Mouse (Mus musculus): ENCODE measurements around the gene Ndufb6. TPM values are rescaled to one million over a fixed set of nuclear protein-coding genes. Genes with fewer than 3 reads are reported as not detected.
"Not testable (repeated sequence)": the region's sequence is repeated elsewhere in the genome, so short reads cannot be mapped to it uniquely, and the experiment has no call there.

The Ndufb6 gene
- polyA plus RNA-seq, 1 experiment from 2014 or later = 276 TPM

- H3K4me1 ChIP-seq (replicated peaks; ENCODE audit: control insufficient read depth, insufficient read depth, low read length) = no peaks in the 10 kb centered on the region; the same call in 1 of the 2 replicates
- H3K27me3 ChIP-seq (replicated peaks; ENCODE audit: control insufficient read depth, insufficient read depth, low read length) = no peaks in the 10 kb centered on the region
- no peak overlapping the region for H3K9ac ChIP-seq (replicated peaks; ENCODE audit: low read depth, low read length)
- peak overlapping the region; percentile 28 for H3K4me2 ChIP-seq (ENCODE audit: low read length)
- no peak overlapping the region for H3K27ac ChIP-seq (ENCODE audit: low read length)
- no peaks in the 10 kb centered on the region for H3K9me3 ChIP-seq (ENCODE audit: control insufficient read depth, low read length)
- no peaks in the 10 kb centered on the region for H3K36me3 ChIP-seq (ENCODE audit: control insufficient read depth, insufficient read depth)
- peak; percentile 87 for ATAC-seq
- 12% methylated on average over 16 of the region's 16 CpGs for WGBS
- no peak overlapping the region for H3K4me3 ChIP-seq (replicated peaks; ENCODE audit: low read length)
Measured at GRCm38 (mm10) chr4:40301076-40301789, 22.0 kb upstream of the Ndufb6 start.

- WGBS = 72% methylated on average over 5 of the region's 5 CpGs
- no peak for ATAC-seq
- Histone ChIP-seq H3K36me3 (ENCODE audit: control insufficient read depth, insufficient read depth) (no peaks in the 10 kb centered on the region), H3K4me1 (replicated peaks; ENCODE audit: control insufficient read depth, insufficient read depth, low read length) (no peaks in the 10 kb centered on the region; the same call in 1 of the 2 replicates), H3K9me3 (ENCODE audit: control insufficient read depth, low read length) (no peaks in the 10 kb centered on the region), H3K4me3 (replicated peaks; ENCODE audit: low read length) (no peak overlapping the region), H3K27me3 (replicated peaks; ENCODE audit: control insufficient read depth, insufficient read depth, low read length) (no peaks in the 10 kb centered on the region), H3K27ac (ENCODE audit: low read length) (no peak overlapping the region), H3K4me2 (ENCODE audit: low read length) (no peak overlapping the region), H3K9ac (replicated peaks; ENCODE audit: low read depth, low read length) (no peak overlapping the region)
Measured at GRCm38 (mm10) chr4:40299169-40299568, 19.9 kb upstream of the Ndufb6 start.

DNA sequence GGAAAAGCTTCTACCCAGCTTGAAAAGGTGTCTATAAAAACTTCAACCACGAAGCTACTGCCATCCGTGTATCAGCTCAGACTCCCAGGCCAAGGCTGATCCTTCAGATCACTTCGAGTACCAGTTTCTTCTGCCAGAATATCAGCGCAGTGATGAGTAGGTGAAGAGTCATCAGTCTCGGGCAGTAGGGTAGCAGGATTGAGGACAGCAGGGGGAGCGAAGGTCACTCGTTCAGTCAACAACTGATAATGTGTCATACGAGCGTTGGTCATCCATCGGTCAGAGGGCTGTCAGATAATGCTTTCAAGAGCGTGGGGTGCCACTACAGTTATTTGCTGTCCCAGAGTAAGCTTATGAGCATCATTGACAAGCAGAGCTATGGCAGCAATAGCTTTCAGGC lies 12.3 kb upstream of the Ndufb6 start:
- H3K36me3 ChIP-seq (ENCODE audit: control insufficient read depth, insufficient read depth); H3K27me3 ChIP-seq (replicated peaks; ENCODE audit: control insufficient read depth, insufficient read depth, low read length); H3K4me1 ChIP-seq (replicated peaks; ENCODE audit: control insufficient read depth, insufficient read depth, low read length); H3K4me2 ChIP-seq (ENCODE audit: low read length); ATAC-seq; H3K9me3 ChIP-seq (ENCODE audit: control insufficient read depth, low read length); H3K4me3 ChIP-seq (replicated peaks; ENCODE audit: low read length); H3K9ac ChIP-seq (replicated peaks; ENCODE audit: low read depth, low read length); H3K27ac ChIP-seq (ENCODE audit: low read length): not testable (repeated sequence)
- 95% methylated on average over 11 of the region's 11 CpGs for WGBS

DNA sequence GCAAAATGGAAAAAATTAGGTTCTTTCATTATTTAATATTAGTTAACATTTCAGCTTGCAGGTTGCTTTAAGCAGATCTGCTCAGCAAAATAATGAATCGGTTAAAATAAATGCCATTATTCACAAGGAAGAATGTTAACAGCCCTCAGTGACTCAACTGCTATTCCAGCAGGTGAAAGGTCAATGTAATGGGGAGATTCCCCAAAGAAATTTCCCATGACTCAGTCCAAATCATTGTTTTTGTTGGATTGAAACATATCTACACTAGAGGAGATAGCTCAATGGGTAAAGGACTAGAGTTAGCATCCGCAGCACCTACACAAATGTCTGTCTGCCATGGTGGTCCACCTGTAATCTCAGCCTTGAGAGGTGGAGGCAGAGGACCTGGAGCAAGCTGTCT lies 9.8 kb upstream of the Ndufb6 start:
- no peak overlapping the region for H3K4me2 ChIP-seq (ENCODE audit: low read length)
- WGBS = 91% methylated on average over 2 of the region's 2 CpGs
- H3K36me3 ChIP-seq (ENCODE audit: control insufficient read depth, insufficient read depth) = no peaks in the 10 kb centered on the region
- no peak overlapping the region for H3K27ac ChIP-seq (ENCODE audit: low read length)
- no peak overlapping the region for H3K4me3 ChIP-seq (replicated peaks; ENCODE audit: low read length)
- no peaks in the 10 kb centered on the region for H3K27me3 ChIP-seq (replicated peaks; ENCODE audit: control insufficient read depth, insufficient read depth, low read length)
- H3K4me1 ChIP-seq (replicated peaks; ENCODE audit: control insufficient read depth, insufficient read depth, low read length) = no peaks in the 10 kb centered on the region
- no peaks in the 10 kb centered on the region; the same call in 1 of the 2 replicates for H3K9me3 ChIP-seq (ENCODE audit: control insufficient read depth, low read length)
- no peak for ATAC-seq
- no peak overlapping the region for H3K9ac ChIP-seq (replicated peaks; ENCODE audit: low read depth, low read length)

DNA sequence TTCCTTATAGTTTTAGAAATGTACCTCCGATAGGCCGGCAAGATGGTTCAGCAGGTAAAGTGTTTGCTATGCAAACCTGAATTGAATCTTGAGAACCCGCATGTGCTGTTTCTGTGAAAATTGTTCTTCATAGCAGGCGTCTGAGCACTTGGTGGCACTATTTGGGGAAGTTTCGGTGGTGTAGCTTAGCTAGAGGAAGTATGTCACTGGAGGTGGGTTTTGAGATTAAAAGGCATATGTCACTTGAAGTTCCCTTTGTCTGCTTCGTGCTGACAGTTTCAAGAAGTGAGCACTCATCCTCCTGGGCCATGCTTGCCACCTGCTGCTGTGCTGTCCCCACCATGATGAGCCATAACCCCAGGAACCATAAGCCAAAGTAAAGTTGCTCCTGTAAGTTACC lies 8.2 kb upstream of the Ndufb6 start:
- Histone ChIP-seq H3K36me3 (ENCODE audit: control insufficient read depth, insufficient read depth) (no peaks in the 10 kb centered on the region), H3K27me3 (replicated peaks; ENCODE audit: control insufficient read depth, insufficient read depth, low read length) (no peaks in the 10 kb centered on the region), H3K9me3 (ENCODE audit: control insufficient read depth, low read length) (no peaks in the 10 kb centered on the region; the same call in 1 of the 2 replicates), H3K4me2 (ENCODE audit: low read length) (no peak overlapping the region), H3K4me1 (replicated peaks; ENCODE audit: control insufficient read depth, insufficient read depth, low read length) (no peaks in the 10 kb centered on the region), H3K27ac (ENCODE audit: low read length) (no peak overlapping the region), H3K9ac (replicated peaks; ENCODE audit: low read depth, low read length) (no peak overlapping the region), H3K4me3 (replicated peaks; ENCODE audit: low read length) (no peak overlapping the region)
- 72% methylated on average over 6 of the region's 6 CpGs for WGBS
- no peak for ATAC-seq

DNA sequence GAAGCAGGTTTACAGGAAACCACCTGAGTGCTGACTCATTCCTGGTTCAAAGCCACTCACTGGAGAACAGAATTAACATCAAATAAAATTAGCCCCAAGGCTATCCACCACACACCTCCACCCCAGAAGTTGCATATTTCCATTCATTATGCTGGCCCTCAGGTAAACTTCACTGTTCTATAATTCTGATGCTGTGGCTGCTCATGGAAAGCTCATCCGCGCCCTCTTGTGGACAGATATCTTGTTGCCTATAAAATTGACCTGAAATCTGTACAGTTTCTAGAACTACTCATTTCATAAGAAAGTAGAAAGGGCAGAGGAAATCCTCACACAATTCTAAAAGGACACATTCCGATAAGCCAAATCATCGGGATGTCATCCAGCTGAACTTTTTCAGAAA lies 6.4 kb upstream of the Ndufb6 start:
- H3K4me3 ChIP-seq (replicated peaks; ENCODE audit: low read length) = no peak overlapping the region
- no peak overlapping the region for H3K27ac ChIP-seq (ENCODE audit: low read length)
- no peak for ATAC-seq
- H3K27me3 ChIP-seq (replicated peaks; ENCODE audit: control insufficient read depth, insufficient read depth, low read length) = no peaks in the 10 kb centered on the region
- WGBS = 26% methylated on average over 4 of the region's 4 CpGs
- H3K9me3 ChIP-seq (ENCODE audit: control insufficient read depth, low read length) = no peaks in the 10 kb centered on the region; the same call in 1 of the 2 replicates
- no peaks in the 10 kb centered on the region for H3K4me1 ChIP-seq (replicated peaks; ENCODE audit: control insufficient read depth, insufficient read depth, low read length)
- H3K36me3 ChIP-seq (ENCODE audit: control insufficient read depth, insufficient read depth) = no peaks in the 10 kb centered on the region
- H3K9ac ChIP-seq (replicated peaks; ENCODE audit: low read depth, low read length) = no peak overlapping the region
- no peak overlapping the region for H3K4me2 ChIP-seq (ENCODE audit: low read length)

DNA sequence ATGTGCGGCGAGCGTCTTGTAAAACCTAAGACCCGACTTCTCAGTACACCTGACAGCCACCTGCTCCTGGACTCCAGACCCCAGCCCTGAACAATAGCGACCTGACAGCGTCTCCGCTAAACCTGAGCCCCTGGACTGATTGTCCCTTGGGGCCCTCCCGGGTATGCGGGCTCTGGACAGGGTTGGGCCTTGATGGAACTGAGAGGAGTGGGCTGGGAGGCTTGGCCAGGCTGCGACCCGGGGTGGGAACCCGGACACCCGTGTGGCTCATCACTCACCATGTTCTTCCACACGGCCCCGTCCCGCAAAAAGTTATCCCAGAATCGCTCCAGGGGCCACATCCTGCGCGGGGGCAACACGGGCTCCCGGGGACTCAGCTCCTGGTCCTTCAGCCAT lies 343 bp downstream of the Ndufb6 start:
- H3K4me1 ChIP-seq (replicated peaks; ENCODE audit: control insufficient read depth, insufficient read depth, low read length) = peaks cover 13% of the 10 kb centered on the region
- no peaks in the 10 kb centered on the region for H3K27me3 ChIP-seq (replicated peaks; ENCODE audit: control insufficient read depth, insufficient read depth, low read length)
- no peaks in the 10 kb centered on the region; the same call in 1 of the 2 replicates for H3K36me3 ChIP-seq (ENCODE audit: control insufficient read depth, insufficient read depth)
- H3K4me3 ChIP-seq (replicated peaks; ENCODE audit: low read length) = peak overlapping the region; percentile 89
- WGBS = under 1% methylated on average over 21 of the region's 21 CpGs
- H3K9me3 ChIP-seq (ENCODE audit: control insufficient read depth, low read length) = no peaks in the 10 kb centered on the region
- H3K27ac ChIP-seq (ENCODE audit: low read length) = no peak overlapping the region
- peak; percentile 74 for ATAC-seq
- H3K9ac ChIP-seq (replicated peaks; ENCODE audit: low read depth, low read length) = peak overlapping the region; percentile 87
- peak overlapping the region; percentile 99 for H3K4me2 ChIP-seq (ENCODE audit: low read length)

DNA sequence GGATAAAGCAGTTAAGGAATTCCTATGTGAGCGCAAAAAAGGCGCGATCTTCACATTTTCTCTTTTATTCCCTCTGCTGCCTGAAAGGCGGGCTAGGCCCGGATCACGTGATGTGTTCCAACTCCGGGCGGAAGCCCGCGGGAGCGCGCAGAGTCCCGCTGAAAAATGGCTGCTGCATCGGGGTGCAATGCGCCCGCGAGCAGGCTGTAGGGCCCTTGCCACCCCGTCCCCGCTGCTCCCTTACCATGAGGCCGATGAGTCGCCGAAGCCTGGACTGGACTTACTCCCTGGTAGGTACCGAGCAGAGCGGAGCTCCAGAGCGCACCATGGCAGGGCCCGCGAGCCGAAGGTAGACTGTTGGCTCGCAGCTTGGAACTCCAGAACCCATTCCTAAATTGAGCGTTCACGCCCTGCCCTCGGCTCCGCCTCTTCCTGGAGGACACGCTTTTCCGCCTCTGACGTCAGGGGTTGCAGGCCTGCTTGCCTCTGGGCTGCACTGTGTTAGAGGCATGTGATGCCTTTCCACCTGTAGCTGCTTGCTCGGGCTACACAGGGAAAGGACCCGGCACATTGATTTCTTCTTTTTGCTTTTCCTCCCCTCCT lies 9.7 kb downstream of the Ndufb6 start, which contains the start of the genes Smim27 and Topors:
Smim27 (plus strand) TSS at position 150 of the 603 bp plus-strand sequence.
Topors (minus strand) TSS at position 421 of the 603 bp plus-strand sequence.
- under 1% methylated on average over 38 of the region's 38 CpGs for WGBS
- H3K9me3 ChIP-seq (ENCODE audit: control insufficient read depth, low read length) = no peaks in the 10 kb centered on the region
- peak within 1 kb of the TSS; percentile 85 for H3K4me2 ChIP-seq (ENCODE audit: low read length)
- peak; percentile 94 for ATAC-seq
- H3K27me3 ChIP-seq (replicated peaks; ENCODE audit: control insufficient read depth, insufficient read depth, low read length) = no peaks in the 10 kb centered on the region
- peaks cover 15% of the 10 kb centered on the region for H3K4me1 ChIP-seq (replicated peaks; ENCODE audit: control insufficient read depth, insufficient read depth, low read length)
- H3K9ac ChIP-seq (replicated peaks; ENCODE audit: low read depth, low read length) = peak within 1 kb of the TSS; percentile 82
- 0 out of 2 replicates have a peak, but pooled peaks cover 2% of the 10 kb centered on the region for H3K36me3 ChIP-seq (ENCODE audit: control insufficient read depth, insufficient read depth)
- peak within 1 kb of the TSS; percentile 69 for H3K4me3 ChIP-seq (replicated peaks; ENCODE audit: low read length)
- H3K27ac ChIP-seq (ENCODE audit: low read length) = peak within 1 kb of the TSS; percentile 97

GRCm38 (mm10) chr4:40268835-40269234 lies 10.4 kb downstream of the Ndufb6 start:
- no peak for ATAC-seq
- H3K4me3 ChIP-seq (replicated peaks; ENCODE audit: low read length) = peak overlapping the region; percentile 69
- under 1% methylated on average over 16 of the region's 16 CpGs for WGBS
- peak overlapping the region; percentile 97 for H3K27ac ChIP-seq (ENCODE audit: low read length)
- H3K4me2 ChIP-seq (ENCODE audit: low read length) = peak overlapping the region; percentile 85
- no peaks in the 10 kb centered on the region for H3K9me3 ChIP-seq (ENCODE audit: control insufficient read depth, low read length)
- 0 out of 2 replicates have a peak, but pooled peaks cover 2% of the 10 kb centered on the region for H3K36me3 ChIP-seq (ENCODE audit: control insufficient read depth, insufficient read depth)
- peak overlapping the region; percentile 82 for H3K9ac ChIP-seq (replicated peaks; ENCODE audit: low read depth, low read length)
- peaks cover 15% of the 10 kb centered on the region for H3K4me1 ChIP-seq (replicated peaks; ENCODE audit: control insufficient read depth, insufficient read depth, low read length)
- H3K27me3 ChIP-seq (replicated peaks; ENCODE audit: control insufficient read depth, insufficient read depth, low read length) = no peaks in the 10 kb centered on the region
